Mouse (Mus musculus): ENCODE measurements around the gene Sh3d21. TPM values are rescaled to one million over a fixed set of nuclear protein-coding genes. Genes with fewer than 3 reads are reported as not detected.
"Not testable (repeated sequence)": the region's sequence is repeated elsewhere in the genome, so short reads cannot be mapped to it uniquely, and the experiment has no call there.

Gene Sh3d21
- total RNA-seq (2021): 1 to 10 TPM in 1 of 2 experiments, under 1 TPM in 1; 0.62 to 1.0 TPM

DNA sequence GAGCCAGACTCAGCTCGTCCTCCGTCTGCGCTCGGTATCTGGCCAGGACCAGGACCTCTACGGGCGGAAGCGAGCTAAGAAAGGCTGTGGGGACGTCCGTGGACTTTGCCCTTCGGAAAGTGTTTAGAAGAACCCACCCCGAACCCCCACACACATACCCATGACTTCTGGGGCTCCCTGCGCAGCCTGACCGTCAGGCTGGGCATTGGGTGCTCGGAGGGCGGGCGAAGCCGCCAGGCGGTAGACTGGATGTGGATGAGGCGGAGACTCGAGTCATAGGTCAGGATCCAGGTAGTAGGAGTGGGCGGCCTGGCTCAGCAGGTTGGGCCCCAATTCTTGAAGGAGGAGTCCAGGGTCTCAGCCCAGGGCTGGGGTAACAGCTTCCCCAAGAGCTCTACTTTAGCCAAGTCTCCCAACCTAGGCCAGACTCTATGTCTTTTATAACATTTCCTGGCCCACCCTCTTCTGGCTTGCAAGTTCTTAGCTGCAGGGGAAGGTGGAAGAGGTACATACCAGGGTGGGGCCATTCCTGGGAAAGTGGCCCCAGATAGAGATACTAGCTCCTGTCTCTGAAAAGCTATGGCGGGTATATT, at the start of gene Sh3d21:
TSS of gene Sh3d21 (minus strand) at position 425 of the 593 bp plus-strand sequence.
- no peak for DNase-seq (ENCODE audit: extremely low spot score in 1 of 2, low spot score in 1 of 2)

DNA sequence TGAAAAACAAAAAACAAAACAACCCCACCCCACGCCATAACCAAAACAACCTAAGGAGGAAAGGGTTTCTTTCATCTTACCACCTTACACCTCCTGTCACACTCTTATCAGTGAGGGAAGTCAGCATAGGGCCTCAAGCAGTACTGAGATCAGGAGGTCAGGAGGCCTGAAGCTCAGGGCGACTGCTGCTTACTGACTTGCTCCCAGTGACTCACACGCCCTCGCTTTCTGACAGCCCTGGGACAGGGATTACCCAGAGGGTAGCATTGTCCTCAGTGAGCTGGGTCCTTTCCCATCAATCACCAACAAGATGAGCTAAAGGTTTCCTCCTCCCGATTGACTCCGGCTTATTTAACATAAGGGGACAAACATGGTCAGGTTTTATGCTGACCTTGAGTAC, 43.8 kb upstream of the Sh3d21 start:
- no peak for DNase-seq (ENCODE audit: extremely low spot score in 1 of 2, low spot score in 1 of 2)

DNA sequence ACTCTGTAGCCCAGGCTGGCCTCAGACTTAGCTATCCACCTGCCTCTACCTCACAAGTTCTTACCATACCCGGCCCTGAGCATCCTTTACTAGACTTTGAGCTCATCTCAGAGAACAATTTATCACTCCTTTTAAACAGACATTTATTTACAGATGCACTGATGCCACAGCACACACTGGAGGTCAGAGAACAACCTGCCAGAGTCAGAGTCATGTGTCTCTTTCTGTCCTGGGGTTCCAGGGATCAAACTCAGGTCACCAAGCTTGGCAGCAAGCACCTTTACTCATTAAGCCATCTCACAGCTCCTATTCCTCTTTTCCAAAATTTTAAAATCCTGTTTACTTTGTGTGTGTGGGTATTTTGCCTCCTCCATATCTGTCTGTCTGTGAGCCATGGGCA, 42.1 kb upstream of the Sh3d21 start:
- no peak for DNase-seq (ENCODE audit: extremely low spot score in 1 of 2, low spot score in 1 of 2)

DNA sequence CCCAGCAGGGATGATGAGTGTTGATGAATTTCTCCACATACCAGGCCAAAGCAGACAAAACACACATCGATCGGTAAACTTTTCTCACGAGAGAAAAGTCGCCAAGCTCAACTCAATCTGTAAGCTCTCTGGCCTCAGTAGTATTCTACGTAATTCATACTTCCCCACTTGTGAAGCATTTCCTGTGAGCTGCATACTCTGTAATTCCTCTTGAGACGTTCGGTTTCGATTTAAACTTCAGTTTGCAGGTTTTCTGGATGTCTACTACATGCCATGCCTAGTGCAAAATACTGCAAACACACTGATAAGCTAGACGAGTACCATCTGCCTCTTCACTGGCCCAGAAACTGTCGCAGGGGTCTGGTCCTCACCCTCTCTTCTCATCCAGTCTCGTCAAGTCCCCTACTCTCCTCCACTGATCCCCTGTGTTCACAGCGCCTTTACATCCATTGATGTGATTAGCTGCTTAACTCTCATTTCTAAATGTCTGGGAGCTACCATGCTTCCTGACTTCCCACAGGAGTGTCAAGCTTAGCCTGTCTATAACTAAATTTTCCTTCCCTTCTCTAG, 41.5 kb upstream of the Sh3d21 start:
- DNase-seq (ENCODE audit: extremely low spot score in 1 of 2, low spot score in 1 of 2): no peak

DNA sequence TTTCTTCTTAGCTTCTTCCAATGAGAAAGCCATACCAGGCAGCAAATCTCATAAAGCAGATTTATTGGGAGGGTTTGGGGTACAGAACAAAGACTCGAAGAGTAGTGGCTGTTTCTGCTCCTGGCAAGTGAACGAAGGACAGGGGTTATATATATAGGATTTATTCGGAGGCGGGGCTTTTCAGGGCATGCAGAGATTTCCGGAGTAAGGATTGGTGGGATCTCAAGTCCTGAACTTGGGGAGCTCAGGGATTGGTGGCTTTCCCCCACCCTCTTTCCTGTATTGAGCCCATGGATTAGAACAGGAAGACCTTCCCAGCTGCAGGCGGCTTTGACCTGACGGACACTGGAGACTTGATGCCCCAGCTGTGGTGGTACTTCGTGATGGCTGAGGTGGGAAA, 40.7 kb upstream of the Sh3d21 start:
- no peak for DNase-seq (ENCODE audit: extremely low spot score in 1 of 2, low spot score in 1 of 2)

DNA sequence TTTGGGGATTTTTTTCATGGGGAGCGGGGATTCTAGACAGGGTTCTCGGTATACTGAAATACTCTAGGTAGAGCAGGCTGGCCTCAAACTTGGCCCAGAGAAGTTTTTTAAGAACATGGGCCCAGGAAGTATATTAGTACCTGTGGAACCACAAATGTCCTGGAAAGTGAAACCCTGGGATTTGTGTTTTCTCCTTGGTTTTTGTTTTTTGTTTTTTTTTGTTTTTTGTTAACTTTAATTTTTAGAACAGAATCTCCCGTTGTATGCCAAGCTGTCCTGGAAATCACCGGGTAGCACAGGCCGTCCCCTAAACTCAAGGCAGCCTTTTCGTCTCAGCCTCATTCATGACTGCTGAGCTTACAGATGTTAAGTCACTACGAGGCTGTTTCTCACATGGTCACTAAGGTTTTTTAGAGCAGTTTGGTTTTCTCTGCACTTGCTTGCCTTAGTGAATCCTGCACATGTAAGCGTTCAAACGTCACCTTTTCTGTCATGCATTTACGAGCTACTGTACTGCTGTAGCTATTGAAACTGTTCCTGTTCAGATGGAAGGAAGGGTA, 40.1 kb upstream of the Sh3d21 start:
- no peak for DNase-seq (ENCODE audit: extremely low spot score in 1 of 2, low spot score in 1 of 2)

DNA sequence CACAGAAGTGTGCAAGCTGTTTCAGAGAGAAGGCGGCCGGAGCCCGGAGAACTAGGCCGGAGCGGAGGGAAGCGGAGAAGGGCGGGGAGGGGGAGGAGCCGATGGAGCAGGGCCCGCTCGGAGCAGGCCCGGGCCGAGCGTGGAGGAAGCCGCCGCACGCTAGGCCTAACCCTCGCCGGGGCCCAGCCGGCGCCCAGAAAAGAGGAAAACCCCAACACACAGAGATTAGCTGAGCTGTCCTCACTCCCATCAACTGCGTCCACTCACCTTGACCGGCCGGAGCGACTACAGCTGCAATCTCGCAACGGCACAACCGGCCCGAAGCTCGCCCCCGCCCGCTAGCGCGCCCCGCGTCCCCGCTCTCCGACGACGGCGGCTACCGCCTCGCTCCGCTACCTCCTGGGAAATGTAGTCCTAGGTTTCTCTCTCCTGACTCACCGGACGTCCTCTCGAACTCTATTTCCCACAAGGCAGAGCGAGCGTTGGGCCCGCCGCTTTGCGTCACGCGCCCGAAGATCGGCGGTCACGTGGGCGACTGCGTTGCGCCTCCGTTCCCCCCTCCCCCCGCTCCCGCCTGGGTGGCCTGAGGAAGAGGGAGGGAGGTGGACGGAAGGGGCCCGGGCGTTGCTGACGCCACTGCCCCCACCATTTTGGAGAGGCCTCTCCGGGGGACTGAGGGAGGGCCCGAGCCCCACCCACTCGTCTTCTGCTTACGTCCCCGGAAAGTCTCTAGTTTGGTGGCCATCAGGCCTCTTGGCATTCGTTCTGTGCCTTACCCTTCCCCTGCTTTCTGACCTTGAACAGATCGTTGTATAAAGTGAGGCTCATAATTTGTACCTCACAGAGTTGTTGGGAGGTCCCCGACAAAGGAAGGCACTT, 39.3 kb upstream of the Sh3d21 start, which contains the start of gene Thrap3:
TSS of gene Thrap3 (minus strand) at position 458 of the 879 bp plus-strand sequence.
- peak; percentile 93 to 97 for DNase-seq (ENCODE audit: extremely low spot score in 1 of 2, low spot score in 1 of 2)

DNA sequence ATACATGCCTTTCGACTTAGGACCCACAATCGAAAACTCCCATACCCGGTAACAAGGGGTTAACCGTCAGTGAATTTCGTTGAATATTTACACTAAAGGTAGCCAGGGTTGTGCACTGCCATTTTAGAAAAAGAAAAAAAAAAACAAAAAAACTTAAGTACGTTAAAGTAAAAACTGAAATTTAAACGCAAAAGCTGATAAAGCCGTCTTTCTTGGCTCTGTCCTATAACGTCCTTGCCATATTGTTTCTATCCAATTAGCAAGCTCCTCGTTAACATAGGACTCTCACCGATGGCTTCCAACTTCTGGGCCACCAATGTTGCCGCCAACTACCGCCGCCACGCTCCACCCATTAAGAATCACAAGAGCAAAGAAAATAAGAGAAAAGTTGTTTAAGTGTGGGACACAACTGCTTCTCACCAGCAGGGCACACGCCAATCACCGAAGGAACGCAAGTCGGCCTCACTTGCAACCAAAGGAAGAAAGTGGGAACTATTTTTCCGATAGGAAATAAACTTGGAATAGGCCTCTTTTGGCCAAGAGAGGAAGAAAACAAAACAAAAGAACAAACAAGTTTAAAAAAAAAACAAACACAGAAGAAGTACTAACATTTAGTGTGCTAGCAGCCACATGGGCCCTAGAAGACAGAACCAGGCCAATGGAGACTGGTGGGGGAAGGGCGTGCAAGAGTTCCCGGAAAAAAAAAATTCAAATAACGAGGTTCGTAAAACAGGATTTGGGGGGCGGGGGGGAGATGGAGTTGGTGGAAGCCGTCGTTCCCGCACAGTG, 38.4 kb upstream of the Sh3d21 start:
- no peak for DNase-seq (ENCODE audit: extremely low spot score in 1 of 2, low spot score in 1 of 2)

DNA sequence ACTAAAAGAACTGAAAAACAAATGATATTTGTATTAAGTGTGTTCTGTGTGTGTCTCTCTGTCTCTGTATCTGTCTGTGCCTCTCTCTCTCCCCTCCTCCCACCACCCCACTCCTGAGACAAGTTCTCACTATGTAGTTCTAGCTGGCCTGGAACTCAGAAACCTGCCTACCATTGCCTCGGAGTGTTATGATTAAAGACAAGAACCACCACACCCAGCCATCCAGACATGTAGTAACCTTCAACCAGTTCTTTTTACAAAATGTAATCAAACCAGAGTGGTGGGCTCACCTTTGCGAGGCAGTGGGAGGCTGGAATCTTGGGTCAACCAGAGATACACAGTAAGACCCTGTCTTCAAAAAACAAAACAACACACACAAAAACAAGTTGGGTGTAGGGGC, 37.4 kb upstream of the Sh3d21 start:
- DNase-seq (ENCODE audit: extremely low spot score in 1 of 2, low spot score in 1 of 2): no peak

DNA sequence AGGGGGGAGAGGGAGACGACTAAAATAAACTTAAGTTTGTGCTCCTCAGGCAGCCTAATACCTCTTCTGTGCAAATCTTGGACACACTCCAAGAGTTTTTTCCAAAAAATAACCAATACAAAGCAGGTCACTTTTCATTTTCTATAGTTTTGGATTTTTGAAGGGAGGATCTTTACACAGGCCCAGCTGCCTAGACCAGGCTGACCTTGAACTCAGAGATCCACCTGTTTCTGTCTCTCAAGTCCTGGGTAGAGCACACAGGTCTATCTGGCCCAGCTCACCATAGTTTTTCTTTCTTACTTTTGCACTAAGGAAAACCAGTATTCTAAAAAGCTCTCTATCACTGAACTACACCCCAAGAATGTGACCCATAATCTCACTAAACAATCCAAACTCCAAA, 36.7 kb upstream of the Sh3d21 start:
- no peak for DNase-seq (ENCODE audit: extremely low spot score in 1 of 2, low spot score in 1 of 2)

DNA sequence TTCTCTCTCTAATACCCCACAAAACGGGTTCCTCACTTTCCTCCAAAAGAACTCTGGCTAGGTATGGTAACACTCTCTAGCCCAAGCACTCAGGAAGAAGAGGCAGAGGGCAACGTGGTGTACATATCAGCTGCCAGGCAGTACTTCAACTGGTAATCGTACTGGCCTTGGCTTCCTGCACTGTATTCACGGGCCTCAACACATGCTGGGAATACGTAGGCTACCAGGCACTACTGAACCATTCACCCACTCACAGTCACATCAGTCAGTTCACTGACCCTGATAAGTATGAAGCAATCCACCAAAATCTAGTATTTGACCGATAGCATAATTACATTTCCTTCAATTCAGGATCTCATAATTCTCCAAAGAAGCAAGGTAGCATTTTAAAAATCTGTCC, 36.3 kb upstream of the Sh3d21 start:
- no peak for DNase-seq (ENCODE audit: extremely low spot score in 1 of 2, low spot score in 1 of 2)

DNA sequence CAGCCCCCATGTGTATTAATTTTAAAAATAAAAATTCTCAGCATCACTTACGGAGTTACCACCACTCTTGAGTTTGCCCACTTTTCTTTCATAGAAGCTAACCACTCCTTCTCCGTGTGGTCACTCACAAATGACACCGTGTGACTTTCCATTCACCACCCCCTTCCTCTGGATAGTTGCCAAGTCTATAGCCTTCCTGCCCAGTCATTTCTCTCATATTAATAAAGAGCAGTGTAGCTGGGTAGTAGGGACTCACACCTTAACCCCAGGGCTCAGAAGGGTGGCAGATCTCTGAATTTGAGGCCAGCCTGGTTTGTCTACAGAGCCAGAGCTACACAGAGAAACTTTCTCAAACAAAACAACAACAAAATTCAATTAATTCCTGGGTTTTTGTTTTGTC, 34.2 kb upstream of the Sh3d21 start:
- no peak for DNase-seq (ENCODE audit: extremely low spot score in 1 of 2, low spot score in 1 of 2)

DNA sequence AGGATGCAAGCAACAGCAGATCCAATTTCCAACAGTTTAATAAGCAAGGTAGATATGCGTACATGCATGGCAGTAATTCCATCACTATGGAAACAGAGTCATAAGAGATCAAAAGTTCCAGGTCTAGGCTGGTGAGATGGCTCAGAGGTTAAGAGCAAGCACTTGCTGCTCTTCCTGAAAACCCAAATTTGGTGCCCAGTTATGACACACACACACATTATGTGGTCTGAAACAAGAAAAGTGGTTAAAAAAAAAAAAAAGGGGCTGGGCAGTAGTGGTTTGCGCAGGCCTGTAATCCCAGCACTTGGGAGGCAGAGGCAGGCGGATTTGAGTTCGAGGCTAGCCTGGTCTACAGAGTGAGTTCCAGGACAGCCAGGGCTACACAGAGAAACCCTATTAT, 31.6 kb upstream of the Sh3d21 start:
- DNase-seq (ENCODE audit: extremely low spot score in 1 of 2, low spot score in 1 of 2): no peak

DNA sequence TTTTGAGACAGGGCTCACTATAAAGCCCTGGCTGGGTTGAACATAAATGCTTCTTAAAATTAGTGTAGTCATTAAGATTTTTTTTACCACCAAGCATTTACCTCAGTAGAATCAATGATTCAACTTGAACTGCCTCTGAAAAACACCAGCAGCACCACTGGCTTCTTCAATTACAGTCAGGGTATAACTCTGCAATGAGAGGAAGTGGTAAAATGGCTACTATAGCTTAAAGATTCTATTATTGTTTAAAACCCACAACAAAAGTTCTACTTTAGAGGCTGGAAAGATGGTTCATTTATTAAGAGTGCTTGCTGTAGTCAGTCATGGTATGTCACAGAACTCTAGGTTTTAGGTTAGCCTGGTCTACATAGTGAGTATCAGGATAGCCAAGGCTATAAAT, 30.9 kb upstream of the Sh3d21 start:
- no peak for DNase-seq (ENCODE audit: extremely low spot score in 1 of 2, low spot score in 1 of 2)

DNA sequence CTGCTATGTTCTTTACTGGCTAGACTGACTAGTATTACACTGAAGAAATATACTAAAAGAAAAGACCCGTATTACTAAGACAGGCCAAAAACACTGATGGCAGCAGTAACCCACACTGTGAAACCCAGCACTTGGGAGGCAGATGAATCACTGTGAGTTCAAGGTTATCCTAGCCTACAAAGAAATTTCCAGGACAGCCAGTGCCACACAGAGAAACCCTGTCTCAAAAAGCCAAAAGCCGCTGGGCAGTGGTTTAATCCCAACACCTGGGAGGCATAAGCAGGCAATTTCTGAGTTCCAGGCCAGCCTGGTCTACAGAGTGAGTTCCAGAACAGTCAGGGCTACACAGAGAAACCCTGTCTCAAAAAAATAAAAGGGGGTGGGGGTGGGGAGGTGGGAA, 27.3 kb upstream of the Sh3d21 start:
- no peak for DNase-seq (ENCODE audit: extremely low spot score in 1 of 2, low spot score in 1 of 2)

DNA sequence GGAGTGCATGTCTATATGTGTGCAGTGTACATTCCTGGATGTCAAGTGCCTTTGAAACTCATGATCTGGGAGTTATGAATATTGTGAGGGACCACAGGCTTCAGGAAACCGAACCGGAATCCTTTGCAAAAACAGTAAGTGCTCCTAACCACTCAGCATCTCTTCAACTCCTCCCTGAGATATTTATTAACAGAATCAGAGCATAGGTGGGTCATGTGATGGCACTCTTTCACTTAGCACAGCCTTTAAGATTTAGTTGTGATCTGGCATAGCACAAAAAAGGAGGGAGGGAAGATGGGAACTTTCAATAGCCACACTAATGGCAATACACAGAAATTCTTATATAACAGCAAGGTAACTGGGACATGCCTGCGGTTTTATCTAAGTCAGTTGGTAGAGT, 23.8 kb upstream of the Sh3d21 start:
- DNase-seq (ENCODE audit: extremely low spot score in 1 of 2, low spot score in 1 of 2): no peak

DNA sequence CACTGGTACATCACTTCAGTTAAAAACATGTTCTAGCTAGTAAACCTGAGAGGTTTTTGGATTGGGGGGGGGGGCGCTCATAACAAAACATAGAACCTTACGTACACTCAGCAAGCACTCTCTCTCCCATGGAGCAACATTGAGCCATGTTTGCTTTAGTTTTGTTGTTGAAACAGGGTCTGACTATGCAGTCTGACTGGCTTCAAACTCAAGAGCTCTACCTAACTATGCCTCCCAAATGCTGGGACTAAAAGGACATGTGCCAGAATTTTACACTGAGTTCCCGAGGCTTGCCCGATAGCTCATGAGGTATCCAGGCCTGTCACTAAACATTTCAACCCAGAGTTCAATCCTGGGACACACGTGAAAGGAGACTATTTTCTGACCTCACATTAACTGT, 19.7 kb upstream of the Sh3d21 start:
- DNase-seq (ENCODE audit: extremely low spot score in 1 of 2, low spot score in 1 of 2): no peak

DNA sequence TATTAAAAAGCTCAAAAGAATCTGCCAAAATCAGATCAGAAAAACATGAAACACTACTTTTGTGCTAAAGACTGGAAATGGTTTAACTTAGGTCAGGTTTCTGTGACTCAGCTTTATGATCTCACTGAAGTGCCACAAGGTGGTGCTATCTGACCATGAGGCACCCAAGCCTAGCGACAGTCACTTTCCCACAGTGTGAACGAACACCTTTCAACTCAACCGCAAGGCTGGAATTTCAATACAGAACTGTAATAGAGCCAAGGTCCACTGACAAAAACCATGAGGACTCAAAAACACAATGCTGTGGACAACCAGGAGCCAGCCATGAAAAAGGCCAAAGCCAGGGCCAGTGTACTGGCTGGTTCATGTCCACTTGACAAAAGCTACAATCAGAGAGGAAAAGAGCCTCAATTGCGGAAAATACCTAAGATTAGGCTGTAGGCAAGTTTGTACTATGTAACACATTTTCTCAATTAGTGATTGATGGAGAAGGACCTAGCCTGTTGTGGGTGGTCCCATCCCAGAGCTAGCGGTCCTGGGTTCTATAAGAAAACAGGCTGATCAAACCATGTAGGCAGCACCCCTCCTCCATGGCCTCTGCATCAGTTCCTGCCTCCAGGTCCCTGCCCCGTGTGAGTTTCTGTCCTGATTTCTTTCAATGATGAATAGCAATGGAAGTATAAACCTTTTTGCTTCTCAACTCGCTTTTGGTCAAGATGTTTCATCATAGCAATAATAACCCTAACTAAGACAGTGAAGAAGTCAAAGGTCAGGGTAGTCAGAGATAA, 18.1 kb upstream of the Sh3d21 start:
- peak in 1 of 2 experiments; percentile 26 for DNase-seq (ENCODE audit: extremely low spot score in 1 of 2, low spot score in 1 of 2)

DNA sequence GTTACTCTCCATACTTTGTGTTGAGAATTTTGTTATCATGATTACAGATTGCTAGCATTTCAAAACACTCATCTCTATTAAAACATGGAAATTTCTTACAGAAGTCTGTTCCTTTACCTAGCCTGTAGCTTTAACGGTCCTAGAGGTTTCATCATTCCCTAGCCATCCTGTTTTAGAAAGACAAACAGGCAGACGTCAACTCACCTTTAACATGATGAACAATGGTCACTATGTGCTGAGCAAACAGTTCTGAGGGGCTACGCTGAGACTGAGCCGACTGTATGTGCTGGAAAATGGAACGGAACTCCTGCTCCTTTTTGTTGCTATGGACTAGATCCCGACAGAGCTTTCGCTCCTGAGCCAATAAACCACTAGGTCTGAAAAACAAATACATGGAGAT, 12.7 kb upstream of the Sh3d21 start:
- not testable (repeated sequence) for DNase-seq (ENCODE audit: extremely low spot score in 1 of 2, low spot score in 1 of 2)

DNA sequence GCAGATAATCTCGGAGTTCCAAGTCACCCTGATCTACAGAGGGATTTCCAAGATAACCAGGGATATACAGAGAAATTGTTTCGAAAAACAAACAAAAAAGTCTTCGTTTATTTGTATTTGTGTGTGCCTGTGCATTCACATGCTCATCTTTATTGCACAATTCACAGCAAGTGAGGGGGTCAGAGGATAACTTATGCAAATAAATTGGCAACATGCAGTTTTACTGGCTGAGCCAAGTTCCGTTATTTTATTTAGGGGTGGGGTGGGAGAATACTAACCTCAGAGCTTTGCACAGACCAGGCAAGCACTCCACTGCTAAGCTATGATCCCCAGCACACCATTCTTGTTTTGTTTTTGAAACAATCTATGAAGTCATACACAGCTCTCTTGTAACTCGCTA, 10.5 kb upstream of the Sh3d21 start:
- no peak for DNase-seq (ENCODE audit: extremely low spot score in 1 of 2, low spot score in 1 of 2)
